Mouse (Mus musculus) thymus, postnatal 36 days (tissue): Measurements from ENCODE around the gene Mta3.

Experiments
- DNase-seq, 2 experiments: peaks; one replicate each; pipeline ENCODE4 v3.0.0; 2022; ENCODE audit warnings: mixed read lengths in 2 of 2

The Mta3 gene

GRCm38 (mm10) chr17:83813050-83813449, 107.1 kb downstream of the Mta3 start:
- DNase-seq, result no peak

DNA sequence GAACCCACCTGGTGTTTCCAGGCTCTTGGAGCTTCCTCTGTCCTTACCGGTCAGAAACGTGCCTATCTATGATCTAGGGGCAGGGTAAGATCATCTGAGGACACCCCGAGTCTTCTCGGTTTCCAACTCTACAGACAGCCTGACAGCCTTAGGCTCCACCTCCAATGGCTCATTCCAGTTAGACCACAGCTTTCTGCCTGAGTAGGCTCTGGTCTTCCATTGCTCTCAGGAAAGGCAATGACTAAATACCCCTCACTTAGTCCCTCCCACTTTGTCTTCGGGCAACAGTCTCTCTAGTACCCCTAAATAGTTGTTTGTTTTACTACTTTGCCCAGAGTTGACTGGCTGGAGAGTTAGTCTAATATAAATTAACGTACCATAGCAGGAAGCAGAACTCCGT, 111.0 kb downstream of the Mta3 start:
- no peak for DNase-seq

DNA sequence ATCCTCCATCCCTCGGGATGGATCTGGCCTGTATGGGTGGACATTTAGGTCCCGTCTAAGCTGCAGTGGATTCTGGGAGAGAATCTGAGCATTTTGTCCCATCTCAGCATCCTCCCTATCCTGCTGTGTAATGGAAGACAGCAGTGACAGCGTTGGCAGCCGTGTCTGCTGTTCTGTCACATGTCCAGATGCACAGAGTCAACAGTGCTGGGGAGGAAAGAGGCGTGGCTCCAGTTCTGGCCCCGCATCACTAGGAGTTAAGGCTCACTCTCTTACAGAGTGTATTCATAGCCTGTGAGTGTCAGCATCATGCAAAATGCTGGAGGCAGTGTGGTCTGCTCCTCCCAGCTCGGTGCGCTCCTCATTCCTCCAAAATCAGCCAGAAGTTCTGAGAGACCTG, 113.5 kb downstream of the Mta3 start:
- DNase-seq, result no peak

- no peak for DNase-seq
Observed at GRCm38 (mm10) chr17:83820701-83821100, 114.7 kb downstream of the Mta3 start.

DNA sequence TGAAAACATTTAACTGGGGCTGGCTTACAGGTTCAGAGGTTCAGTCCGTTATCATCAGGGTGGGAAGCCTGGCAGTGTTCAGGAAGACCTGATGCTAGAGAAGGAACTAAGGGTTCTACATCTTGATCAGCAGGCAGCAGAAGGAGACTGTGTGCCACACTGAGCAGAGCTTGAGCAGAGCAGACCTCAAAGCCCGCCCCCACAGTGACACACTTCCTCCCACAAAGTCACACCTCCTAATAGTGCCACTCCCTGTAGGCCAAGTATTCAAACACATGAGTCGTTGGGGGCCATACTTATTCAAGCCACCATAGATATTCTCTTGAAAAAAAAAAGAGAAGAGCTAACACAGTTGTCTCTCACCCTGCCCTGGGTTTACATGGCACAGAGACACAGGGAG, 115.9 kb downstream of the Mta3 start:
- DNase-seq, result no peak

- peak; percentile 24 to 32 for DNase-seq
Observed at GRCm38 (mm10) chr17:83823835-83824234, 117.9 kb downstream of the Mta3 start.

DNA sequence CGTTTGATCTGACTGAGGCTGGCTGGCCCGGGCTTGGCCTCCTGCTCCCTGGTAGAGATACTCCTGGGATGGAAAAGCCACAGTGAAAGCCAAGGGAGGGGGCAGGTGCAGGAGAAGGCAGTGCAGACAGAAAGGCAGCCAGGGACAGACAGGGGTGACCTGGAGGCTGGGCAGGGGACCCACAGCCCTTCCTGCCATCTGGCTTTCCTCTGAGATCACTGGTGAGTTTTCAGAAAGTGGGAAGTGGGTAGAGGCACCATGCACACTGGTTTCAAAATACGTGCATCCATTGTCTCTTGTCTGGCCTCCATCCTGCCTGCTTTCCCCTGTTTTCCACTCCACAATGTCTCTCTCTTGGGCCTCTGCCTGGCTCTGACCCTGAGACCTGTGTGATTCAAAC, 123.4 kb downstream of the Mta3 start:
- DNase-seq, result no peak

GRCm38 (mm10) chr17:83830616-83831292, 124.8 kb downstream of the Mta3 start:
- DNase-seq, result no peak

- no peak for DNase-seq
Observed at GRCm38 (mm10) chr17:83834120-83834519, 128.2 kb downstream of the Mta3 start.

- no peak for DNase-seq
Observed at GRCm38 (mm10) chr17:83836048-83836447, 130.1 kb downstream of the Mta3 start.

DNA sequence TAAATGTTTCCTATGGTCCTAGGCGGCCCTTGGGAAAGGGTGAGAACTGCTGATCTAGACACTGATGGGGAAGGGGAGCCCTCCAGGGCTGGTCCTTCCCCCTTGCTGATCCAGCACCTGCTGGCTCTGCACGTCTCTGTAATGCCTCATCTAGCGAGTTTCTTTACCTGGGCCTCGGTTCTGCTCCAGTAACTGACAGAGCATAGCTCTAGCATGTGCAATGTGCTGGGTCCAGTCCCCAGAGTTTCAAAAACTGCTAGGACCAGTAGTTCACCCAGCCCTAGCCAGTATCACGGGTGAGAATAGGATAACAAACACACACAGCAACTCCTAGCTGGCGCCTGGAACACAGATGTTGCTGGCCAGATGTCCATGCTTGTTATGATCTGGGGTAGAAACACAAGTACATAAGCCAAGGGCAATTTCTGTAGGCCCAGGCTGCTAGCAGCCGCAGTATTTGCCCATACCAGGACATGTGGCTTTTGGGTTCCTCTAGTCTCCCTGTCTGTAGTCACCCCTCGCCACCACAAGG, 131.8 kb downstream of the Mta3 start:
- no peak for DNase-seq

GRCm38 (mm10) chr17:83839132-83839531, 133.2 kb downstream of the Mta3 start:
- DNase-seq, result no peak

GRCm38 (mm10) chr17:83841011-83841410, 135.0 kb downstream of the Mta3 start:
- DNase-seq, result no peak

- DNase-seq, result no peak
Observed at GRCm38 (mm10) chr17:83843780-83844179, 137.8 kb downstream of the Mta3 start.

DNA sequence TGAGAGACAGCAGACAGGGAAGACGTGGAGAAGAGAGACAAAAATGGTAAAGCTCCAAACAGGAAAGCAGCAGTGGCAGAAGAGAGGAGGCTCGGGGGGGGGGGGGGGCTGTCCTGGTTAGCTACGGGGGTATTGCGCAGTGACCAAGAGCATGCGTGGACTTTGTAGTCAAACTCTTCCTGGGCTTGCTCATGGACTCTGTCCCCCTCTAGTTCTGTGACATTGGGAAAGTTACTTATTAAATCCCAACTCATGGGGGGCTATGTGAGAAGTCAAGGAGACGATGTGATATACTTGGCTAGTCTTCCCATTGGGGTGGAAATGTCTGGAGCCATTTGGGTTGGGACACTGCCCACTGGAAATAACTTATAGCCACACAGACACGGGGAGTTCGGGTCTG, 139.6 kb downstream of the Mta3 start:
- no peak for DNase-seq

GRCm38 (mm10) chr17:83846301-83847021, 140.5 kb downstream of the Mta3 start:
- no peak for DNase-seq

- no peak for DNase-seq
Observed at GRCm38 (mm10) chr17:83847100-83847499, 141.1 kb downstream of the Mta3 start.

DNA sequence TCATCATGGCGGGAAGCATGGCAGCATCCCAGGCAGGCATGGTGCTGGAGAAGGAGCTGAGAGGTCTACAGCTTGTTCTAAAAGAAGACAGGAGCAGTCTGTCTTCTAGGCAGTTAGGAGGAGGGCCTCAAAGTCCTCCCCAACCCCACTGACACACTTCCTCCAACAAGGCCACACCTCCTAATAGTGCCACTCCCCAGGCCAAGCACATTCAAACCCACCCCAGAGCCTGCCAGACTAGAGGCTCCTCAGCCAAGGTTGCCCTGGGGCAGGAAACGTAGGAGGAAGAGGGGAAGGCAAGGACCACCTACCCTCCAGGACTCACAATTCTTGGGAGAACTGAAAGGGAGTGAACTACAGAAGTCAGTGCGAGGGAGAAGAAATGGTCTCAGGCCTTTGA, 141.9 kb downstream of the Mta3 start, which contains the start of gene Haao:
Haao (minus strand) TSS at position 149 of the 400 bp plus-strand sequence.
- peak in 1 of 2 experiments; percentile 42 for DNase-seq

- no peak for DNase-seq
Observed at GRCm38 (mm10) chr17:83848482-83848881, 142.5 kb downstream of the Mta3 start.

DNA sequence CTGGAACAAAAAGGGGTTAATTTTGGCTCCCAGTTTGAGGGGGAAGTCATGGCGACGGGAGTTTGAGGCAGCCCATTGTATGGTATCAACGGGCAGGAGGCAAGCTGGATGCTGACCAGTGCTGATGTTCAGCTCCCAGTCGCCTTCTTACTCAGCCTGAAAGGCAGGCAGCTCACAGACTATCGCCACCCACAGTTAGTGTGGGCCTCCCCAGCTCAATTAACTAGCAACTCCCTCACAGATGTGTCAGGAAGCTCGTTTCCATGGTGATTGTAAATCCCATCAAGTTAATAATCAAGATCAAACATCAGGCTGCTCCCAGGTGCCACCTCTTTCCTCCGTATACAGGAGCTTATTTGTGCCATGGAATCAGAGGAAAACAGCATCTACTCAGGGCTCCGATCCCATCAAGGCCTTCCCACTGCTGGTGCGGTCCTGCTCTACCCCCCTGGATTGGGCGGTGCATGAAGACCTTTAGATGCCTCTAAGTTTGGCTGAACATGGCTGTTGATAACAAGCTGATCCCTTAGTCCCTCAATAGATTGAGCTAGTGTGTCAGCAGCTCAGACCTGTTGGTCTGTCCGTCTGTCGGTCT, 143.2 kb downstream of the Mta3 start:
- DNase-seq, result no peak

DNA sequence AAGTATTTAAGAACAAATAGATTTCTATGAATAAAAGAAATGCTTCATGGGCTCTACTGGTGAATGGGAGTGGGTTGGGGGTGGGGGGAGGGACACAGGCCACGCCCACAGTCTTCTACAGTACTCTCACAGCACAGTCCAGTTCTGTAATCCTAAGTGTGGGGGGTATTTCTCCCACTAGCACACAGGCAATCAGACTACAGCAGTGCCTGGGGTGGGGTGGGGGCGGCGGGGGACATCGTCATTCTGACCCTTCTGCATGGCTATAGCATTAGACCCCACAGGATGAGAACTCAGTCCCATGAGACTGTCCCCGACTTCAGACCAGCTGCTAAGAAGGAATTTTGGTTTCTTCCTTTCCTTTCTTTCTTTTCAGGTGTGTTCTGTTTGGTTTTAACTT, 143.8 kb downstream of the Mta3 start:
- no peak for DNase-seq

- peak; percentile 76 to 86 for DNase-seq
Observed at GRCm38 (mm10) chr17:83850458-83850857, 144.5 kb downstream of the Mta3 start.

GRCm38 (mm10) chr17:83850864-83851263, 144.9 kb downstream of the Mta3 start:
- no peak for DNase-seq

GRCm38 (mm10) chr17:83853831-83854230, 147.9 kb downstream of the Mta3 start:
- no peak for DNase-seq
